Mouse (Mus musculus) left cerebral cortex, adult 18-20 months (tissue): ENCODE results near the gene Ap4m1. TPM values are rescaled to one million over a fixed set of nuclear protein-coding genes. Genes with fewer than 3 reads are reported as not detected.
A peak's percentile ranks its signal among the peaks of the same experiment; 100 is the strongest.
"Not testable (repeated sequence)": the region's sequence is repeated elsewhere in the genome, so short reads cannot be mapped to it uniquely, and the experiment has no call there.

Experiments
- DNase-seq, 2 experiments: peaks; one replicate each; pipeline ENCODE4 v3.0.0; 2021 to 2022; ENCODE audit warnings: low spot score in 2 of 2, mixed read lengths in 1 of 2
- microRNA-seq, 2 experiments: library from miRNA; unstranded; fragments of <30 nt; microRNA quantifications; one replicate each; pipeline ENCODE4 v1.2.0; 2021
- total RNA-seq, 2 experiments: library from RNA; stranded (reverse); gene quantifications; 2 replicates each; pipeline ENCODE4 v1.2.3; 2021

Ap4m1 gene
- total RNA-seq, 2 experiments from 2014 or later = 19.9 to 22.1 TPM

GRCm38 (mm10) chr5:138194755-138195345 lies 23.0 kb downstream of the Ap4m1 start:
- peak; percentile 32 to 36 for DNase-seq

GRCm38 (mm10) chr5:138195463-138195862 lies 23.7 kb downstream of the Ap4m1 start:
- no peak for DNase-seq

- no peak for DNase-seq
Measured at GRCm38 (mm10) chr5:138199576-138199975, 27.8 kb downstream of the Ap4m1 start.

- DNase-seq = no peak
Measured at GRCm38 (mm10) chr5:138202086-138202485, 30.3 kb downstream of the Ap4m1 start.

- no peak for DNase-seq
Measured at GRCm38 (mm10) chr5:138207253-138207652, 35.5 kb downstream of the Ap4m1 start.

- DNase-seq = no peak
Measured at GRCm38 (mm10) chr5:138207873-138208272, 36.1 kb downstream of the Ap4m1 start.

- DNase-seq = not testable (repeated sequence)
Measured at GRCm38 (mm10) chr5:138216632-138217031, 44.8 kb downstream of the Ap4m1 start.

- DNase-seq = no peak
Measured at GRCm38 (mm10) chr5:138219864-138220263, 48.1 kb downstream of the Ap4m1 start.

GRCm38 (mm10) chr5:138222111-138222510 lies 50.3 kb downstream of the Ap4m1 start:
- peak; percentile 87 to 93 for DNase-seq

GRCm38 (mm10) chr5:138223287-138223686 lies 51.5 kb downstream of the Ap4m1 start:
- no peak for DNase-seq

- no peak for DNase-seq
Measured at GRCm38 (mm10) chr5:138225700-138226099, 53.9 kb downstream of the Ap4m1 start, which contains the start of gene Nxpe5. Gene Nxpe5, plus strand, starts transcription at chr5:138225898.

- no peak for DNase-seq
Measured at GRCm38 (mm10) chr5:138226491-138226890, 54.7 kb downstream of the Ap4m1 start.

GRCm38 (mm10) chr5:138227367-138227766 lies 55.6 kb downstream of the Ap4m1 start:
- DNase-seq = no peak

- DNase-seq = peak in 1 of 2 experiments; percentile 9
Measured at GRCm38 (mm10) chr5:138228026-138228425, 56.2 kb downstream of the Ap4m1 start.

- DNase-seq = no peak
Measured at GRCm38 (mm10) chr5:138229511-138229910, 57.7 kb downstream of the Ap4m1 start.

Small RNA genes lying within 50 kb of the gene (microRNA-seq; reads per million reads assigned to microRNA genes)
- 254 to 334 reads per million in 2 experiments for gene Mir106b
- 46.1 to 68.6 reads per million in 2 experiments for gene Mir25
- 1,043 to 1,106 reads per million in 2 experiments for gene Mir93

Other genes starting within 250 kb of the Ap4m1 start
- 10 to 100 TPM; 13.0 to 15.0 TPM for gene Gjc3, start 208.9 kb upstream of the Ap4m1 start, total RNA-seq
- not detected for gene Azgp1, start 190.5 kb upstream of the Ap4m1 start, total RNA-seq
- gene Smok3a, start 150.7 kb upstream of the Ap4m1 start, total RNA-seq = not detected
- gene Smok3b, start 150.6 kb upstream of the Ap4m1 start, total RNA-seq = not detected
- gene Smok3c, start 118.8 kb upstream of the Ap4m1 start, total RNA-seq = not detected
- gene Zkscan1, start 86.9 kb upstream of the Ap4m1 start, total RNA-seq = 10 to 100 TPM; 40.5 to 42.3 TPM
- gene Zscan21, start 55.1 kb upstream of the Ap4m1 start, total RNA-seq = 10 to 100 TPM; 17.2 to 17.4 TPM
- 10 to 100 TPM; 11.2 to 12.6 TPM for gene Zfp113, start 16.3 kb upstream of the Ap4m1 start, total RNA-seq
- gene Cops6, start 10.9 kb upstream of the Ap4m1 start, total RNA-seq = 100 to 1,000 TPM; 142 to 146 TPM
- 10 to 100 TPM; 14.0 to 15.7 TPM for gene Mcm7, start 420 bp downstream of the Ap4m1 start, total RNA-seq
- gene Taf6, start 15.4 kb downstream of the Ap4m1 start, total RNA-seq = 10 to 100 TPM; 42.4 to 43.2 TPM
- gene Cnpy4, start 15.5 kb downstream of the Ap4m1 start, total RNA-seq = 10 to 100 TPM; 13.0 to 16.3 TPM
- gene Mblac1, start 22.3 kb downstream of the Ap4m1 start, total RNA-seq = 1 to 10 TPM; 8.6 TPM
- gene Nxpe5, start 53.9 kb downstream of the Ap4m1 start, total RNA-seq = under 1 TPM; 0.23 to 0.26 TPM
- 10 to 100 TPM; 50.7 to 56.1 TPM for gene Lamtor4, start 83.5 kb downstream of the Ap4m1 start, total RNA-seq
- gene BC037034, start 92.0 kb downstream of the Ap4m1 start, total RNA-seq = 10 to 100 TPM; 61.4 to 71.1 TPM
- gene Gal3st4, start 100.8 kb downstream of the Ap4m1 start, total RNA-seq = 1 to 10 TPM; 2.5 to 3.5 TPM
- gene Gm43720, start 108.0 kb downstream of the Ap4m1 start, total RNA-seq = not detected
- 1 to 10 TPM in 1 of 2 experiments, under 1 TPM in 1; 0.95 to 1.2 TPM for gene Gpc2, start 108.0 kb downstream of the Ap4m1 start, total RNA-seq
- gene Stag3, start 108.2 kb downstream of the Ap4m1 start, total RNA-seq = 1 to 10 TPM in 1 of 2 experiments, under 1 TPM in 1; 0.37 to 1.3 TPM
- under 1 TPM in 1 of 2 experiments, not detected in 1; 0.42 TPM for gene Pvrig, start 170.0 kb downstream of the Ap4m1 start, total RNA-seq